Mouse (Mus musculus) stomach, embryonic 14.5 days (tissue): Measurements from ENCODE around the gene Wdfy3. TPM values are rescaled to one million over a fixed set of nuclear protein-coding genes. Genes with fewer than 3 reads are reported as not detected.
A peak's percentile ranks its signal among the peaks of the same experiment; 100 is the strongest.

Source experiments
- ATAC-seq: fragments of 200-750 bp; cut with Nextera tagmentation; 2 replicates; pipeline ENCODE4 v1.8.0; 2017; ENCODE audit warnings: low read depth, moderate TSS enrichment; ENCODE audit not compliant: insufficient number of reproducible peaks, insufficient read depth, low FRiP score
- H3K27ac ChIP-seq: fragments of 300-500 bp; sonication (generic); 2 replicates; pipeline ENCODE4 v1.5.1; 2014; ENCODE audit warnings: mild to moderate bottlenecking, low read length, moderate library complexity, mixed read lengths
- H3K27me3 ChIP-seq: fragments of 300-500 bp; sonication (generic); 2 replicates; pipeline ENCODE4 v1.6.1; 2014; ENCODE audit warnings: low read length, control low read depth, mixed read lengths; ENCODE audit not compliant: control insufficient read depth, insufficient read depth
- H3K36me3 ChIP-seq: fragments of 300-500 bp; sonication (generic); 2 replicates; pipeline ENCODE4 v1.6.1; 2014; ENCODE audit warnings: mild to moderate bottlenecking, control low read depth, low read length, moderate library complexity, mixed read lengths; ENCODE audit not compliant: control insufficient read depth, insufficient read depth
- H3K4me1 ChIP-seq: fragments of 300-500 bp; sonication (generic); 2 replicates; pipeline ENCODE4 v1.6.1; 2014; ENCODE audit warnings: low read length, control low read depth, mixed read lengths; ENCODE audit not compliant: control insufficient read depth, insufficient read depth
- H3K4me2 ChIP-seq: fragments of 300-500 bp; sonication (generic); replicated peaks from 2 replicates; pipeline ENCODE4 v1.6.1; 2014; ENCODE audit warnings: low read depth, low read length, control low read depth
- H3K4me3 ChIP-seq: fragments of 300-500 bp; sonication (generic); 2 replicates; pipeline ENCODE4 v1.5.1; 2014; ENCODE audit warnings: low read depth, low read length, control low read depth
- H3K9ac ChIP-seq: fragments of 300-500 bp; sonication (generic); replicated peaks from 2 replicates; pipeline ENCODE4 v1.6.1; 2014; ENCODE audit warnings: low read depth, mild to moderate bottlenecking, control low read depth, low read length, moderate library complexity, mixed read lengths
- H3K9me3 ChIP-seq: fragments of 300-500 bp; sonication (generic); 2 replicates; pipeline ENCODE4 v1.6.1; 2016; ENCODE audit warnings: low read depth, low read length, control low read depth; ENCODE audit not compliant: control insufficient read depth
- WGBS: fragments of 180-500 bp; shearing (Covaris S2); extraction: QIAGEN DNeasy Blood & Tissue Kit; methylation state at CpG from one replicate; pipeline ENCODE4 v1.1.7; 2014; 5-methylcytosine and 5-hydroxymethylcytosine counted together
- polyA plus RNA-seq: library from polyadenylated mRNA; unstranded; fragments of >200 nt; fragmentation: Nextera tagmentation; extraction: Ambion mirVana; gene quantifications from 2 replicates; pipeline ENCODE4 v1.2.1, GENCODE M21; 2014

Wdfy3 gene
- polyA plus RNA-seq, 1 experiment from 2014 or later = 23.5 TPM

GRCm38 (mm10) chr5:101832042-101832441 lies 237.7 kb downstream of the Wdfy3 start:
- Histone ChIP-seq H3K4me1 (peaks cover 2% of the 10 kb centered on the region; the same call in 1 of the 2 replicates), H3K4me3 (no peak overlapping the region), H3K9me3 (no peaks in the 10 kb centered on the region), H3K27ac (no peak overlapping the region), H3K9ac (no peak overlapping the region), H3K27me3 (no peaks in the 10 kb centered on the region), H3K36me3 (peaks cover 23% of the 10 kb centered on the region), H3K4me2 (no peak overlapping the region)
- 89% methylated on average over 6 of the region's 6 CpGs for WGBS
- no peak for ATAC-seq

- no peak overlapping the region for H3K27ac ChIP-seq
- H3K4me3 ChIP-seq = no peak overlapping the region
- no peaks in the 10 kb centered on the region for H3K9me3 ChIP-seq
- no peak for ATAC-seq
- H3K4me1 ChIP-seq = peaks cover 13% of the 10 kb centered on the region
- H3K4me2 ChIP-seq = no peak overlapping the region
- H3K36me3 ChIP-seq = peaks cover 7% of the 10 kb centered on the region
- no peaks in the 10 kb centered on the region for H3K27me3 ChIP-seq
- no peak overlapping the region for H3K9ac ChIP-seq
- 76% methylated on average over 8 of the region's 8 CpGs for WGBS
Measured at GRCm38 (mm10) chr5:101830180-101830579, 239.5 kb downstream of the Wdfy3 start.

- Histone ChIP-seq H3K27ac (no peak overlapping the region), H3K4me3 (no peak overlapping the region), H3K27me3 (no peaks in the 10 kb centered on the region), H3K9me3 (no peaks in the 10 kb centered on the region), H3K36me3 (peaks cover 4% of the 10 kb centered on the region), H3K9ac (no peak overlapping the region), H3K4me2 (no peak overlapping the region), H3K4me1 (peaks cover 13% of the 10 kb centered on the region)
- 83% methylated on average over 3 of the region's 3 CpGs for WGBS
- ATAC-seq = no peak
Measured at GRCm38 (mm10) chr5:101828932-101829331, 240.8 kb downstream of the Wdfy3 start.

- 34% methylated on average over 12 of the region's 12 CpGs for whole genome bisulfite sequencing
- no peak overlapping the region for H3K4me2 ChIP-seq
- no peaks in the 10 kb centered on the region for H3K27me3 ChIP-seq
- H3K4me3 ChIP-seq = no peak overlapping the region
- H3K9me3 ChIP-seq = no peaks in the 10 kb centered on the region
- ATAC-seq = no peak
- no peaks in the 10 kb centered on the region for H3K36me3 ChIP-seq
- H3K9ac ChIP-seq = no peak overlapping the region
- H3K4me1 ChIP-seq = peaks cover 13% of the 10 kb centered on the region
- no peak overlapping the region for H3K27ac ChIP-seq
Measured at GRCm38 (mm10) chr5:101827477-101827876, 242.2 kb downstream of the Wdfy3 start.

- no peak overlapping the region for H3K4me3 ChIP-seq
- H3K27me3 ChIP-seq = no peaks in the 10 kb centered on the region
- peak overlapping the region; percentile 43 for H3K4me2 ChIP-seq
- H3K9me3 ChIP-seq = no peaks in the 10 kb centered on the region
- peaks cover 13% of the 10 kb centered on the region for H3K4me1 ChIP-seq
- no peak overlapping the region for H3K27ac ChIP-seq
- H3K9ac ChIP-seq = no peak overlapping the region
- no peaks in the 10 kb centered on the region for H3K36me3 ChIP-seq
- peak; percentile 51; the same call in 1 of the 2 replicates for ATAC-seq
- 11% methylated on average over 15 of the region's 15 CpGs for WGBS
Measured at GRCm38 (mm10) chr5:101826531-101826970, 243.2 kb downstream of the Wdfy3 start.

- no peaks in the 10 kb centered on the region for H3K36me3 ChIP-seq
- no peak overlapping the region for H3K4me2 ChIP-seq
- ATAC-seq = no peak
- 29% methylated on average over 13 of the region's 13 CpGs for WGBS
- no peaks in the 10 kb centered on the region for H3K9me3 ChIP-seq
- H3K27ac ChIP-seq = no peak overlapping the region; the same call in 1 of the 2 replicates
- H3K9ac ChIP-seq = no peak overlapping the region
- H3K4me1 ChIP-seq = peaks cover 13% of the 10 kb centered on the region
- no peak overlapping the region for H3K4me3 ChIP-seq
- H3K27me3 ChIP-seq = no peaks in the 10 kb centered on the region
Measured at GRCm38 (mm10) chr5:101825111-101825911, 244.4 kb downstream of the Wdfy3 start.

GRCm38 (mm10) chr5:101822311-101822670 lies 247.4 kb downstream of the Wdfy3 start:
- no peak overlapping the region for H3K4me3 ChIP-seq
- H3K27me3 ChIP-seq = no peaks in the 10 kb centered on the region
- H3K4me2 ChIP-seq = no peak overlapping the region
- H3K27ac ChIP-seq = no peak overlapping the region
- ATAC-seq = no peak
- no peaks in the 10 kb centered on the region for H3K9me3 ChIP-seq
- H3K36me3 ChIP-seq = no peaks in the 10 kb centered on the region
- peaks cover 13% of the 10 kb centered on the region for H3K4me1 ChIP-seq
- WGBS = 52% methylated on average over 6 of the region's 6 CpGs
- no peak overlapping the region for H3K9ac ChIP-seq

- Histone ChIP-seq H3K4me2 (no peak overlapping the region), H3K9ac (no peak overlapping the region), H3K36me3 (no peaks in the 10 kb centered on the region), H3K4me3 (no peak overlapping the region), H3K27me3 (no peaks in the 10 kb centered on the region), H3K27ac (no peak overlapping the region), H3K9me3 (no peaks in the 10 kb centered on the region), H3K4me1 (peaks cover 8% of the 10 kb centered on the region)
- ATAC-seq = no peak
- 64% methylated on average over 17 of the region's 17 CpGs for WGBS
Measured at GRCm38 (mm10) chr5:101821491-101822310, 248.0 kb downstream of the Wdfy3 start.
